Mouse (Mus musculus) G1E (cell line): ENCODE measurements around the gene Map4.

Source experiments
- CTCF ChIP-seq: IDR thresholded peaks from 2 replicates; pipeline ENCODE4 v1.5.1; 2012; ENCODE audit warnings: low read depth, low read length, inconsistent platforms, mixed read lengths
- GATA1 ChIP-seq: IDR thresholded peaks from 2 replicates; pipeline ENCODE4 v1.6.1; 2012; ENCODE audit warnings: borderline replicate concordance, low read length, inconsistent platforms, mixed read lengths

GRCm38 (mm10) chr9:109989084-109989483, 57.8 kb downstream of the Map4 start:
- TF ChIP-seq CTCF (no peak), GATA1 (no peak)
